Mouse (Mus musculus) limb, embryonic 14.5 days (tissue): ENCODE results near the gene Cnbd2. TPM values are rescaled to one million over a fixed set of nuclear protein-coding genes. Genes with fewer than 3 reads are reported as not detected.

ENCODE experiments used
- ATAC-seq: fragments of 200-750 bp; cut with Nextera tagmentation; 2 replicates; pipeline ENCODE4 v1.8.0; 2017; ENCODE audit warnings: low read depth, moderate number of reproducible peaks, moderate TSS enrichment; ENCODE audit not compliant: low FRiP score
- DNase-seq: peaks from one replicate; pipeline ENCODE4 v3.0.0-alpha.2; 2015; ENCODE audit warnings: low spot score
- H3K27ac ChIP-seq: fragments of 300-500 bp; sonication (generic); replicated peaks from 2 replicates; pipeline ENCODE4 v1.5.1; 2014; ENCODE audit warnings: low read depth, mild to moderate bottlenecking, low read length, moderate library complexity, mixed read lengths
- H3K27me3 ChIP-seq: fragments of 300-500 bp; sonication (generic); 2 replicates; pipeline ENCODE4 v1.6.1; 2014; ENCODE audit warnings: low read length, mixed read lengths; ENCODE audit not compliant: control insufficient read depth, insufficient read depth
- H3K36me3 ChIP-seq: fragments of 300-500 bp; sonication (generic); 2 replicates; pipeline ENCODE4 v1.6.1; 2014; ENCODE audit warnings: mild to moderate bottlenecking, low read length, moderate library complexity, mixed read lengths; ENCODE audit not compliant: control insufficient read depth, insufficient read depth
- H3K4me1 ChIP-seq: fragments of 300-500 bp; sonication (generic); 2 replicates; pipeline ENCODE4 v1.6.1; 2014; ENCODE audit warnings: antibody characterized with exemption, low read length, mixed read lengths; ENCODE audit not compliant: control insufficient read depth, insufficient read depth
- H3K4me2 ChIP-seq: fragments of 300-500 bp; sonication (generic); replicated peaks from 2 replicates; pipeline ENCODE4 v1.6.1; 2014; ENCODE audit warnings: low read depth, mild to moderate bottlenecking, low read length, moderate library complexity; ENCODE audit not compliant: severe bottlenecking
- H3K4me3 ChIP-seq: fragments of 300-500 bp; sonication (generic); replicated peaks from 2 replicates; pipeline ENCODE4 v1.5.1; 2014; ENCODE audit warnings: low read length
- H3K9ac ChIP-seq: fragments of 300-500 bp; sonication (generic); 2 replicates; pipeline ENCODE4 v1.6.1; 2014; ENCODE audit warnings: mild to moderate bottlenecking, low read depth, low read length, moderate library complexity; ENCODE audit not compliant: severe bottlenecking
- H3K9me3 ChIP-seq: fragments of 300-500 bp; sonication (generic); 2 replicates; pipeline ENCODE4 v1.6.1; 2016; ENCODE audit warnings: low read length; ENCODE audit not compliant: control insufficient read depth
- POLR2A ChIP-seq: fragments of 200-500 bp; IDR thresholded peaks from 2 replicates; pipeline ENCODE4 v1.8.0; 2012; ENCODE audit warnings: inconsistent platforms, mild to moderate bottlenecking, moderate library complexity, borderline replicate concordance; ENCODE audit not compliant: insufficient read depth, insufficient read length; ENCODE audit errors: extremely low read depth
- WGBS: fragments of 180-500 bp; shearing (Covaris S2); extraction: QIAGEN DNeasy Blood & Tissue Kit; methylation state at CpG from one replicate; pipeline ENCODE4 v1.1.7; 2014; 5-methylcytosine and 5-hydroxymethylcytosine counted together
- polyA plus RNA-seq, 2 experiments: library from polyadenylated mRNA; depleted of rRNA in 1 of 2; stranded (reverse) in 1 of 2; unstranded in 1 of 2; fragments of >200 nt; fragmentation: Nextera tagmentation in 1 of 2; extraction: Ambion mirVana in 1 of 2; gene quantifications; 2 replicates each; pipeline versions ENCODE4 v1.2.1 to v1.2.3; 2012 to 2014

Gene Cnbd2
- polyA plus RNA-seq, 2 experiments: 2.2 to 4.6 TPM

GRCm38 (mm10) chr2:156324681-156325080, 12.6 kb downstream of the Cnbd2 start:
- no peak overlapping the region for H3K27ac ChIP-seq
- H3K36me3 ChIP-seq: no peaks in the 10 kb centered on the region
- H3K9me3 ChIP-seq: no peaks in the 10 kb centered on the region
- H3K4me1 ChIP-seq: no peaks in the 10 kb centered on the region
- DNase-seq (no peak), ATAC-seq (no peak)
- no peak overlapping the region for H3K4me2 ChIP-seq
- TF ChIP-seq POLR2A: no peak
- no peaks in the 10 kb centered on the region for H3K27me3 ChIP-seq
- H3K4me3 ChIP-seq: no peak overlapping the region
- H3K9ac ChIP-seq: no peak overlapping the region
- WGBS: 46% methylated on average over 5 of the region's 5 CpGs

GRCm38 (mm10) chr2:156330681-156331080, 18.6 kb downstream of the Cnbd2 start:
- WGBS: 33% methylated on average over 1 of the region's 1 CpGs
- no peak for TF ChIP-seq POLR2A
- ATAC-seq (no peak), DNase-seq (no peak)
- Histone ChIP-seq H3K4me2 (no peak overlapping the region), H3K4me3 (no peak overlapping the region), H3K36me3 (no peaks in the 10 kb centered on the region), H3K9ac (no peak overlapping the region), H3K9me3 (no peaks in the 10 kb centered on the region), H3K27me3 (no peaks in the 10 kb centered on the region), H3K27ac (no peak overlapping the region), H3K4me1 (no peaks in the 10 kb centered on the region)

- WGBS: 87% methylated on average over 7 of the region's 7 CpGs
- H3K27me3 ChIP-seq: no peaks in the 10 kb centered on the region
- H3K4me1 ChIP-seq: no peaks in the 10 kb centered on the region
- DNase-seq (no peak), ATAC-seq (no peak)
- no peak overlapping the region for H3K9ac ChIP-seq
- no peaks in the 10 kb centered on the region for H3K9me3 ChIP-seq
- no peaks in the 10 kb centered on the region for H3K36me3 ChIP-seq
- no peak for TF ChIP-seq POLR2A
- no peak overlapping the region for H3K4me2 ChIP-seq
- no peak overlapping the region for H3K27ac ChIP-seq
- H3K4me3 ChIP-seq: no peak overlapping the region
Observed at GRCm38 (mm10) chr2:156331446-156331965, 19.4 kb downstream of the Cnbd2 start.

GRCm38 (mm10) chr2:156340078-156340477, 28.0 kb downstream of the Cnbd2 start:
- H3K4me2 ChIP-seq: no peak overlapping the region
- no peak for DNase-seq
- H3K4me3 ChIP-seq: no peak overlapping the region
- H3K27ac ChIP-seq: no peak overlapping the region
- 93% methylated on average over 4 of the region's 4 CpGs for WGBS
- no peaks in the 10 kb centered on the region for H3K9me3 ChIP-seq
- H3K36me3 ChIP-seq: no peaks in the 10 kb centered on the region
- no peaks in the 10 kb centered on the region for H3K27me3 ChIP-seq
- no peak for TF ChIP-seq POLR2A
- H3K9ac ChIP-seq: no peak overlapping the region
- no peak for ATAC-seq
- H3K4me1 ChIP-seq: no peaks in the 10 kb centered on the region

- Histone ChIP-seq H3K36me3 (no peaks in the 10 kb centered on the region), H3K4me1 (no peaks in the 10 kb centered on the region), H3K27me3 (no peaks in the 10 kb centered on the region), H3K27ac (no peak overlapping the region), H3K4me2 (no peak overlapping the region), H3K9ac (no peak overlapping the region), H3K4me3 (no peak overlapping the region), H3K9me3 (no peaks in the 10 kb centered on the region)
- no peak for TF ChIP-seq POLR2A
- no peak for DNase-seq
- WGBS: 61% methylated on average over 12 of the region's 12 CpGs
- ATAC-seq: no peak
Observed at GRCm38 (mm10) chr2:156344775-156345532, 32.9 kb downstream of the Cnbd2 start.
